Mouse (Mus musculus) lung, postnatal 36 days (tissue): ENCODE results near the gene Rccd1.

ENCODE experiments used
- DNase-seq: peaks from one replicate; pipeline ENCODE4 v3.0.0; 2022; ENCODE audit warnings: mixed read lengths

Rccd1 gene

DNA sequence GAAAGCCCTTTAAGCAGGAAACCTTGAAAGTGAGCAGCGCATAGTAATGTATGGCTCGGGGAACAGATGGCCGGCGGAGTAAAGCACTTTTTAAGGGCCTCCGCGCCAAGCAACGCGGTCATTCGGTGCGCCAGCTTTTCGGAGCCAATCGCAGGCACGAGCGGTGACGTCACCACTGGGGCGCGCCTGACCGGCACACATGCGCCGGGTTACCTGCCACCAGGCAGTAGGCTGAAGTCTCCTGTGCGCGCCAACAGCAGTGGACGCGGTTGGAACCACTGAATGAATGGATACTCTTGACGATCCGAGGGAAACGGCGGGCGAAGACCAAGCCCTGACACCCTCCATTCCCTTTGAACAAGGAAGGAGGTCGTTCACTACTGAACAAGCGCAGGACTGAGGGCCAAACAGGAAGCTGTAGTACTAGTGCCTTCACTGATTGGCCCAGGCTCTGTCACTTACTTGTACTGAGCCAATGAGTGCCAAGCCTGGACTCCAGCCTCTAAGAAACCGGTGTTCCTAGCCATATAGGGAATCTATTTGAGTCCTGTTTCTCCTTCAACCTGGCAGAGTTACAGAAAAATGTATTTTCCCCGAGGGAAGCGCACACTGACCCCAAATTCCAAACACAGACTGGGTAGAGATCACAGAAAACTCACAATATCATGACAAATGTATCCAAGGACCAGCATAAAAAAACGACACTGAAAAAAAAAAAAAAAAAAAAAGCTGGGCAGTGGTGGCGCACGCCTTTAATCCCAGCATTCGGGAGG is at the start of gene Rccd1:
Gene Rccd1 (minus strand): TSS at position 412 of the 773 bp plus-strand sequence.
- peak; percentile 97 for DNase-seq

DNA sequence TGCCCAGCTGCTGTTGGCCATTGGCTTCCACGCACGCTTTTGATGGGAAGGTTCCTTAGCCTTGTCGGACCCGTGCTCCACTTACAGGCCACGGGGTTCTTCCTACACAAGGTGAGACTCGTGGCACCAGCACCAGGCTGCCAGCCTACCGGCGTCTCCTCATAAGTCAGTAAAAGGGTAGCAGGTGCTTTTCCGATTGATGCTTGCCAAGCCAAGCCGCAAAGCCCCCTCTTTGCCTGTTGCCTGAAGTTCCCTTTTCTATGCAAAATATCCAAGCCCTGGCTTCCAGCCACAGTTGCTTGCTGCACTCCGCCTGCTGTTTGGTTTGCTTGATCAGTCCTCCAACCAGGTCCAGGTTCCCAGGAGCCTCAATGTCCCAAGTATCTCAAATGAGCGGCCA is 49.6 kb upstream of the Rccd1 start:
- no peak for DNase-seq

DNA sequence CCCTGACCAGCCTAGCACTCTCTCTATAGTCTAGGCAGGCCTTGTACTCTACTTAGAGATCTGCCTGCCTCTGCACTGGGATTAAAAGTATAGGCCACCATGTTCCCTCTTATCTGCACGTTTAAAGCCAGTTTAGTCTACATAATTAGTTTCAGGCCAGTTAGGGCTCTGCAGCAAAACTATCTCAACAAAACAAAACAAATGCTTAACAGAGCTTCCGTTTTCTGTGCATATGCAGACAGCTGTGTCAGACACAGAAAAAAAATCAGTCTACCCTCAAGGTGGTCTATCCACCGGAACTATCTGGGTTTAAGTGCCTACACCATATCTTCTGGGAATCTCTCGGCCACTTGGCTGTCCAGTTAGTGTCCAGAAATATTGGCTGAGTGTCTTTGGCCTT is 49.1 kb upstream of the Rccd1 start:
- no peak for DNase-seq

DNA sequence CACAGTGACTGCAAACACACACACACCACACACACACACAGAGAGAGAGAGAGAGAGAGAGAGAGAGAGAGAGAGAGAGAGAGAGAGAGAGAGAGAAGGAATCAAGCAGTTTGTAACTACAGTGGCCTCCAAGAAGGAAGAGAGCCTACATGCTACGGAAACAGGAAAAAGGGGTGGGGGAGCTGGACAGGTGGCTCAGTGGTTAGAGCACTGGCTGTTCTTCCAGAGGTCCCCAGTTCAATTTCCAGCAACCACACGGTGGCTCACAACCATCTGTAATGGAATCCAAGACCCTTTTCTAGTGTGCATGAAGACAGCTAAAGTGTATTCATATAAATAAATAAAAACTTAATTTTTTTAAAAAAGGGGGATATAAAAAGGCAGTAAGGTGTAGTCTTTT is 48.4 kb upstream of the Rccd1 start:
- DNase-seq, result no peak

DNA sequence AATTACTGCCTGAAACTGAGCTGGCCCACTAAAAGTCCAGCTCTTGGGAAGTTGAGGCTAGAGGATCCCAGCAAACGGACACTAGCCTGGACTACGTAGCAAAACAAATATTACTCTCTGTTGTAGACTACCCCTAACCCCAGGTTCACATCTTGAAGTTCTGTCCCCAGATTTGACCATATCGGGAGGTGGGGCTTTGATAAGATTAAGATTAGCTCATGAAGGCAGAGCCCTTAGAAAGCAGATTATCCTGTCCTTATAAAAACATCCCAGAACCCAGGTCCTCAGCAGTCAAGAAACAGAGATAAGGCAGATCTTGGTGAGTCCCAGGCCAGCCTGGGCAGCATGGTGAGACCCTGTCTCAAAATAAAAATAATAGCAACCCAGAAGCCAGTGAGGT is 47.9 kb upstream of the Rccd1 start:
- DNase-seq, result no peak

DNA sequence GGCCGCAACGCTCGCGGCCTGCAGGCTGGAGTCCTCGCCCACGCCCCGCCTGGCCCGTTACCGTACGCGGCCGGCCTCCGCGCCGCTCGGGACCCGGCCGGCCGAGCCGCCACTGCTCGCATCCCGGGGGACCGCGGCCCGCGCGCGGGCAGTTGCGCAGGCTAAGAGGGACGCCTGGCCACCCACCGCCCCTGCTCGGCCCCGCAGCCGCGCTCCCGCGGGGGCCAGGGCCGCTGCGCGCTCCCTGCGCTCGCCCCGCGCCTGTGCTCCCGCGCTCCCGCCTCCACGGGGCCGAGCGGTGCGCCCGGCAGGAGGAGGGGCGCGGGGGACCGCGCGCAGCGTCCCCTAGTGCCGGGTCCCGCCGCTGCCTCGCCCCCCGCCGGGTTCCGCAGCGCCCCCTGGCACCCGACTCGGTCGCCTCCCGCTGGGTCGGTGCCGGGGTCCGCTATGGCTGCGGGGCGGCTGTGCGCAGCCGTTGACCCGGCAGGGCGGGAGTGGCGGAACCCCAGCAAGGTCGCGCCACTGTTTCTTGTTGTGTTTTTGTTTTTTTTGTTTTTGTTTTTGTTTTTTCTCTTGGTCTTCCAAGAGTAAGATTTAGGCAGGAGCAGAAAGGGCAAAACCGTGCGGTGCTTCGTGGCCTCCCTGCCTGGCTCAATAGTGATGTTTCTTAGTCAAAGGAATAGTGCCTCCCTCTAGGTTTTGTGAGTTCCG is 46.9 kb upstream of the Rccd1 start, which contains the start of gene Man2a2:
Gene Man2a2 (minus strand): TSS at position 335 of the 711 bp plus-strand sequence.
- peak; percentile 70 for DNase-seq

DNA sequence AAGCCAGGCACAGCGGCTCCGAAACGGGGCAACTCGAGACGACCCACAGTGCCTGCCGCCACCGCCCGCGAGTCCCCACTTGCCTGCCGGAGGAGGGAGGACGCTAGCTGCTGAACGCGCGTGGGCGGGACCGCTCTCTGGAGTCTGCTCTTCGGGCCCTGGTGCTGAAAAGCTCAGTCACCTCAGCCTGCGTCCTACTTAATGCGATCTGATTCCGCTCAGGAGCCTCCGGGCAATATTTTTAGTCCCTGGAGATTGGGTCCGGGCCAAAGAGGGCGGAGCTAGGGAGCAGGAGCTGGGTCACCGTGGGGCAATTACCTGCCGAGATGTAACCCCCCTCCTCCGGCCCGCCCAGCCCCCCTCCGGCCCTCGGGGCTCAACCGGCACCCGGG is 46.4 kb upstream of the Rccd1 start:
- peak; percentile 83 for DNase-seq

DNA sequence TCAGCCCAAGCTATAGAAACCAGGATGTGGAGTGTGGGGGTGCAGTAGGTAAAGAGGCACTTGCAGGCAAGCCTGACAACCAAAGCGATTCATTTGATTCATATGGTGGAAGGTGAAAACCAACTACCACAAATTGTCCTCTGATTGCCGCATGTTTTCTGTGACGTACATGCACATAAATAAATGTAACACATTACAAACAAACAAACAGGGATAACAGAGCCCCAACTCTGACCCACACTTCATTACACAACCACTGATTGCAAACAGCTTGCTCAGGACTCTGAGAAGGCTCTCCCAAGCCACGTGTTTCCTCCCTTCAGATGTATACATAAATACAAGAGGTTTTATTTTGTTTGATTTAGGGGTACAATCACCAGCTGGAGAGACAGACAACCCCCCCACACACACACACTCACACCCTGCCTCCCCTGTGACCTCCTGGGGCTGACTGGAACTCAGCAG is 45.7 kb upstream of the Rccd1 start:
- peak; percentile 36 for DNase-seq

DNA sequence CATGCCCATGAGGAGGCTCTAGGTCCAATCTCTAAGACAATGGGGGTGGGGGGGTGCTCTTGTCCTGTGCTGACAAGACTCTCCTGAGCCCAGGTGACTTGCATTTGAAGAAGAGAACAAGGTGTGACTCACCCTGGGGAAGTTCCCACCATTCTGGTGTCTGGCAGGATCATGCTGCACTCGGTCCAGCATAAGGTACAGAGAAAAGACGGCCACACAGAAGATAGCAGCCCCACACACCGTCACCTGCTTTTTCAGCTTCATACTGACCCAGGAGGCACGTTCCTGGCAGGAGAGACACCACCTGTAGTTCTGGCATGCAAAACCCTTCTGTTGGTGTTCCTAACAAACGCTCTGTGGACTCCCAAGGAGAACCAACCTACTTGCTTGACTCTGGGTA is 45.2 kb upstream of the Rccd1 start:
- no peak for DNase-seq

DNA sequence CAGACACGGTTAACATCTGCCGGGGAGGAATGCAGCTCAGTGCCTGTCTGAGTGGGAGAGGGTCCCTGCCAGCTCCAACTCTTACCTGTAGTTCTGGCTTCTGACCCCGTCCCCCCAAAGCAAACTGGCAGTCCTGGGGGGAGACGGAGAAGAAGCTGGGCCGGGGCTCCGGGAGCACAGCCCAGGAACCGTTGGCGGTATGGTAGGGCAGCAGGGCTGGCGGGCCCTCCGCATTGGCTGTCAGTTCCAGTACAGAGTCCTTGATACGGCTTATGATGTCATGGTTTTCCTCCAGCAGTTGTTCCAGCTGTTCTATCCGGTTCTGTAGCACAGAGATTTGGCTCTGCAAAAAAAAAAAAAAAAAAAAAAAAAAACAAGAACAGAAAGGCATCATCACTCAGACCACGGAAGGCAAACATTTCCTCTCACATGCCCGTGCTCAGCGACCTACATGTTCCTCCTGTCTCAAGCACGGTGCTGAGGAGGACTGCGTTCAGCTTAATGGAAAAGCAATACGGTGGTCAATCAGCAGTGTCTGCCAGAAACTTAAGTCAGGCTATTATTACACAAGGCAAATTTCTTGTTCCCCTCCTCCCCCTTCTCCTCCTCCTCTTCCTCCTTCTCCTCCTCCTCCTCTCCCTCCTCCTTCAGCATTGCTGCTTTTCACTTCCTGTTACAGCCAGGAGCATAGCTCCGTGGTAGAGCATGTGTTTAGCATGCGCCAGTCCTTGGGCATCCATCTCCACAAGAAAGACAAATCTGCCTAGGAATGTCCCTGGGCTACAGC is 44.6 kb upstream of the Rccd1 start:
- peak; percentile 32 for DNase-seq

DNA sequence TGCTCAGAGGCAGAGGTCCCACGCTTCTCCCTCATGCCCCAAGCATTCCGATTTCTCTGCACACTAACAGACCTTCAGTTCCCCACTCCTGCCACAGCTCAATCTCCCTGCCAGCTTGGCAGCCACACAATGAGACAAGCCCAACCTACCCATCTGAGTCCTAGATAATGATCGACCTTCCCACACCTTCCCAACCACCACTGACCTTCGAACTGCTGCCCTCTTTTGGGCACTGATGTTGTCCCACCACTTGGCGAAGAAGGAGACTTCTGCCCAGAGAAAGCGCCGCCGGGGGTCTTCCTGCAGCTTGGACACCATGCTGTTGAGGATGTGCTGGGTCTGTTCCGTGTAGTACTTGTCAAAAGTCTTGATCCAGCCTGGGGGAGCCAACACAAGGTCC is 43.8 kb upstream of the Rccd1 start:
- DNase-seq, result no peak

DNA sequence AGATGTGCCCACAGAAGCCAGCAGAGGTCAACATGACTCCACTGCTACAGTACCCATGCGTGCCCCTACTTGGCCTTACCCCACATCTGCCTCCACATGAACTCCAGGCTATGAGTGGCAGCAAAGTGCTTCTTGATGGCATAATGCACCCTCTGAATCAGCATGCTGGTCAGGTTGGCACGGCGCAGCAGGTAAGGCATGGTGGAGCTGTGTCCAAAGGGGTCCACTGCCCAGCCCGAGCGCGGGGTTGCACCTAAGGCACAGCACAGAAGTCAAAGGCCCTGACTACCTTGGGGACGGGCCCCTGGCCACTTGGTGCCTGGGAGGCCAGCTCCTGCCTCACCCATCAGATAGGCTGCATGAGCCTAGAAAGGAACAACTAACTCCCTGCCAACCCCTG is 43.0 kb upstream of the Rccd1 start:
- no peak for DNase-seq

DNA sequence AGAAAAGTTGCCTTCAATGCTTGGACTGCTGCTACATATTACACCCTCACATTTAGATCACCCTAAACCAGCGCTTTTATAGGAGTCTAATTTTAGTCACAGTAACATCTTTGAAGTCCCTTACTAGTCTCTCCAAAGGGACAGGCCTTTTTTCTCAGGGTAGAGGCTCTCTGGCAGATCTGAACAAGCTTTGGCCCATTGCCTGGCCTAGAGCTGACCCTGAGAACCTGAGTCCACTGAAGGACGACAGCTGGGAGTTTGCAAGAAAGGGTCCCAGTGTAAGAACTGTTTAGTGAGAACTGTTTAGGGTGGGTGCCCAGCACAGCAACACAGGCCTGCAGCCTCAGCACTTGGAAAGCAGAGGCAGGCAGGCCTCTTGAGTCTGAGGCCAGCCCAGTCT is 41.5 kb upstream of the Rccd1 start:
- DNase-seq, result peak; percentile 47

DNA sequence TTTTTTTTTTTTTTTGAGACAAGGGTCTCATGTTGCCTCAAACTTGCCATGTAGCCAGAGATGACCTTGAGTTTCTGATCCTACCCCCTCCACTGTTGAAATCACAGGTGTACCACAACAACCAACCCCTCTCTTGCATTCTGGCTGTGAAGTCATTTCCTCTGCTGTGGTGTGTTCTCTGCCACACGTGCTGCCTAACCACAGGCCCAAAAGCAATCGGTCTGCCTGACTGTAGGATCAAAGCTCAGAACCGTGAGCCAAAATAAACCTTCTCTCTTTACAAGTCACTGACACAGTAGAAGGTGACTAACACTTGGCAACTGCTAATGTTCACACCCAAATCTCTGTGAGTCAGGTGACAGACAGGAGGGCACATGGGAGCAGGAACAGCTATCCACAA is 36.2 kb upstream of the Rccd1 start:
- DNase-seq, result no peak

DNA sequence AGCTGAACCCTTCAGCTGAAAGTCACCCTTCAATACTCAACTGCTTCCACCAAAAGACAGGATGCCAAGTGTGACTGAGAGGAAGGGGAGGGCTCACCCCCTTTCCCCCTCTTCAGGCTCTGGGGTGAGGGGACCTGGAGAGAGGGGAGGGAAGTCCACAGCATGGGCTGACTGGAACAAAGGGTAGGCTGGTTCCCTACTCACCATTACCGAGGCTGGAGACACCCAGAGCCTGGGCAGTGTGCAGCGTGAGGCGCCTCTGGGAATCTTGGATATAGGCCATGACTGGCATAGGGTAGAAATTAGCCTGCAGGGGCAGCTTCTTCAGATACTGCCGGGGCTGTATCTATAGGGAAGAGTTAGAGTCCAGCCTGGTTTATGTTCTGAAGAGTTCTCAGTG is 33.8 kb upstream of the Rccd1 start:
- DNase-seq, result no peak

DNA sequence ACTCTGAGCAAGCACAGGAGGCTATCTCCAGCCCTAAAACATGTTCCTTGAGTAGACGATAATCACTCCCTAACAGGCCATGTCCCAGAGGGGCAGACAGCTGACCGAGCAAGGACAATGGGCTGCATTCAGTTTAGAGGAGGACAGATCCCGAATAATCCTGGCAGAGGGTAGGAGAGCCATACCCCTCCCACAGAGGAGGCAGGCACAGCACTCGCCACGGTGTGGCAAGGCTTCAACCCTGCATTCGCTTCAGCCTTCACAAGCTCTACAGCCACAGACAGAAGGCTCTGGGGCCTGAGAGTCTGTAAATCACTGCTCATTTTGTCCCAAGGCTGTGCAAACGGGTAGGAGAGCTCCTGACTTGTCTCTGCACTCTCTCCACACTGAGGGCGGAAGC is 32.9 kb upstream of the Rccd1 start:
- DNase-seq, result no peak

DNA sequence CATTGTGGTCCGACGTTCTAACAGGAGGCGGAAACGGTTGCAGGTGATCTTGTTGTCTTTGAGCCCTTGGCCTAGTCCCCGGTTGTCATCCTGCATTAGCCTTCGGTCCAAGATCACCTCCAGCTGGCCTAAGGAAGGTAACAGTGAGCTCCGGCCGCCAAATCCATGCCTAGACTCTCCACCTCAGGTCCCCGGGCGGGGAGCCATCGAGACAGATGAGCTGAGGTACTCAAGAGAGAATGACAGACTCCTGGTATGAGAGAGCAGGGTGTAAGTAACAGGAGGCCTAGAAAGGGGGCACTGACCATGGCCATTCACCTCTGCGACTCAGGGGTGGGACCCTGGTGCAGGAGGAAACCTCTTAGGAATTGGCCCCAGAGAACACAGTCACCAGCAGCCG is 32.1 kb upstream of the Rccd1 start:
- DNase-seq, result no peak

DNA sequence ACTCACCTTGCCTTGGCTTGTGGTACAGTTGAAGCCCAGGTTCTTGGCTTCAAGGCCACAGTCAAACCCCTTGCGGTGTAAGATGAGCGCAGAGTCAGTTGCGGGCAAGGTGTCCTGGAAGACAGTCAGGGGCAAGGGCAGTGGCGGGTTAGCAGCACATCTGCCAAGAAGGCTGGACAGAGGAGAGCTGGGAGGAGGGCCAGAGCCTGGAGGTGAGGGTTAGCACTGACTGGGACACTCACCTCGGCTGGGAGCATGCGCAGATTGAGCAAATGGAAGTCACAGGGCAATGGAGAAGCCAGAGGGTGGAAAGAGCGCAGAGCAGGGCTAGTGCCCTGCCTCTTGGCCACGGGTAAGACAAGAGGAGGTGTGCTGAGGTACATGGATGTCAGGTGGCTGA is 28.7 kb upstream of the Rccd1 start:
- DNase-seq, result no peak

DNA sequence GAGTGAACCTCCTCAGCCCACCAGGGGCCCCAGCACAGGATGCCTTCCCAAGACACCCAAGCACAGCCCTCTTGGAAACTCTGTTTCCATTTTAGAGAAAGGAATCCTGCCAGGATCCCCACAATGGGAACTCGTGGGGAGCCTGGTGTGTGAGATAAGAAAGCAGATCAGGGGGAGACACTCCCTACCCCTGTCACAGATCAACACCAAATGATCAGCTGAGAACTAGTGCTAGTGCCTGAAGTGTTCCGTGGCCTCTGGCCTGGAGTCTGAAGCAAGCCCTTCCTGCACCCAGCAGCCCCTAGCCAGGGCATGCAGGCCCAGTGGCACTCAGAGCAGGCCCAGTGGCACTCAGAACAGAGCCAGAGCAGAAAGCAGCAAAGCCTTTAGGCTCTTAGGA is 26.6 kb upstream of the Rccd1 start:
- no peak for DNase-seq

DNA sequence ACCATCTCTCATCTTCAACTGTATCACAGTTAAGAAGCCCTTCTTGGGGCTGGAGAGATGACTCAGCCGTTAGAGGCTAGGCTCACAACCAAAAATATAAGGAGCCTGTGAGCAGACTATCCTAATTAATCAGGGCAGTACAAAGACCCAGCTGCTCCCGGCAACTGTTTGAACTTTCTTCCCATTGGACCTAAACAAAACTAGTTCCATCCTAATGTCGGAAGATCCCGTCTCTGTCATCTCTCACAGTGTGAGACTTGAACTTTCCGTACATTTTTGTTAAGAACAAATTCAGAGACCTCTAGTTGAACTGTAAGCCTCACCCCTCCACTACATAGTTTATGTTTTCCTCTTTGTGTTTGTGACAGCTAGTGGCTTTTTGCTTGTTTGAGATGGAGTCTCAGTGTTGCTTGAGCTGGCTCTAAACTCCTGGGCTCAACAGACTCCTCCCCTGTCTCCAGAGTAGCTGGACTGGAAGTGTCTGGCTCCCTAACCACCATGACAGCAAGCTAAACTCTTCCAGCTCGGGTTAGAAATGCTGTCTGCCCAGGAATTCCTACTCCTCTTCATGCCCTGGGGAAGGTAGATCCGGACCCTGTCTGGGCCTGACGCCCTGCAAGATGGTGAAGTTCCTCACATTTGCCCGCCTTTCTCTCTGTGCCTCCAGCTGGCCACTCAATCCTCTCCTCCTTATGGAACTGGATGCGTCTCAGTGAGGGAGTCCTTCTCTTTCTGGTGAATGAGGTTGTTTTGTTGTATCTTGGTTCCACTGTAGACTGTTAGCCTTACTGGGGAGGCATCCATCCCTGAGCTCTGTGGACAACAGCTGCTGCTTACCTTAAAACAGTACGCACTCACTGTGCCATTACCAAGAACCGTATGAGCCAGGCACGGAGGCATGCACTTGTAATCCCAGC is 23.7 kb upstream of the Rccd1 start:
- no peak for DNase-seq

DNA sequence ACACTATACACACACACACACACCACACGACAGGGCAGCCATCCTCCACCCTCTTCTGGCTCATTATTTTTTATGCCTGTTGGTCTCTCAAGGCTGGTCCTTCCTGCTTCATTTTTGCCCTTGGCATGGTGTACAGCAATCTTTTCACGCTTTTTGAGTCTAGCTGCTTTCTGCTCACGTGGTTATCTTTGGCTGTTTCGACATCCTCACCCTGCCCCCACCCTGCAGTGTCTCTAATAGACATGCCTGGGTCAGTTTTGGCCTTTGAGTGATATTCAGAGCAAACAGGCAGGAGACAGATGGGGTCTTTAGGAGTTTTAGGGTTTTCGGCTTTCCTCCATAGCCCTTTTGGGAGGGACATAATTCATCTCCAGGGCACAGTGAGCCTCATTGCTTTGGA is 22.6 kb upstream of the Rccd1 start:
- peak; percentile 58 for DNase-seq

DNA sequence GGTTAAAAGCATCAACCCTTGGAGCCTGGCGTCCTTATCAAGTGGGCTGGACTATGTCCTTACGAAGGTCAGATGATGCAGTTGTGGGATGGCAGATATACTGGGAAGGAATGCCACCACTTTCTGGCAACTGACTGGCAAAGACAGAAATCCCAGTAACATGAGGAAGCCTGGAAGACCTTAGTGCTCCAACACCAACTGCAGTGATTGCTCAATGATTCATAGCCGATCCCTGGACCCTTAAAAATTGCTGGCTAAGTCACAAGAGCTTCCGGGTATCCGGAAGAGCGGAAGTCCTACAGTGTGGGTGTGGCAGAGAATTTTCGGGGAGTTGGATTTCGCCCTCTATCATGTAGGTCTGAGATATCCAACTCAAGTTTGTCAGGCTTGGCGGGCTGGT is 21.9 kb upstream of the Rccd1 start:
- no peak for DNase-seq
